Mouse (Mus musculus): ENCODE results near the gene Hoxa10. TPM values are rescaled to one million over a fixed set of nuclear protein-coding genes. Genes with fewer than 3 reads are reported as not detected.

Hoxa10 gene
- polyA plus RNA-seq, 1 experiment from 2014 or later: not detected

GRCm38 (mm10) chr6:52211170-52211935, 29.3 kb downstream of the Hoxa10 start:
- H3K27ac ChIP-seq (ENCODE audit: low read length): no peak overlapping the region
- H3K9ac ChIP-seq (ENCODE audit: low read depth, low read length): no peak overlapping the region
- ATAC-seq: 0 out of 2 replicates have a peak, but pooled peaks have one; percentile 11
- 1% methylated on average over 37 of the region's 37 CpGs for WGBS
- peaks cover 2% of the 10 kb centered on the region; the same call in 1 of the 2 replicates for H3K4me1 ChIP-seq (ENCODE audit: control insufficient read depth, insufficient read depth, low read length)
- peaks cover 88% of the 10 kb centered on the region for H3K27me3 ChIP-seq (ENCODE audit: control insufficient read depth, insufficient read depth, low read depth, low read length)
- H3K36me3 ChIP-seq (ENCODE audit: control insufficient read depth, insufficient read depth, low read length): no peaks in the 10 kb centered on the region
- no peak overlapping the region for H3K4me3 ChIP-seq (ENCODE audit: low read depth, low read length)
- H3K9me3 ChIP-seq (replicated peaks; ENCODE audit: control insufficient read depth, low read length, poor library complexity, severe bottlenecking): no peaks in the 10 kb centered on the region
- no peak overlapping the region for H3K4me2 ChIP-seq (ENCODE audit: low read length)

- Histone ChIP-seq H3K9me3 (replicated peaks; ENCODE audit: control insufficient read depth, low read length, poor library complexity, severe bottlenecking) (no peaks in the 10 kb centered on the region), H3K4me2 (ENCODE audit: low read length) (no peak overlapping the region), H3K27me3 (ENCODE audit: control insufficient read depth, insufficient read depth, low read depth, low read length) (peaks cover 86% of the 10 kb centered on the region), H3K9ac (ENCODE audit: low read depth, low read length) (no peak overlapping the region), H3K4me1 (ENCODE audit: control insufficient read depth, insufficient read depth, low read length) (peaks cover 2% of the 10 kb centered on the region; the same call in 1 of the 2 replicates), H3K27ac (ENCODE audit: low read length) (no peak overlapping the region), H3K4me3 (ENCODE audit: low read depth, low read length) (no peak overlapping the region), H3K36me3 (ENCODE audit: control insufficient read depth, insufficient read depth, low read length) (no peaks in the 10 kb centered on the region)
- WGBS: 7% methylated on average over 12 of the region's 12 CpGs
- no peak for ATAC-seq
Measured at GRCm38 (mm10) chr6:52209685-52210046, 31.0 kb downstream of the Hoxa10 start.

- ATAC-seq: no peak
- Histone ChIP-seq H3K27ac (ENCODE audit: low read length) (no peak overlapping the region), H3K4me2 (ENCODE audit: low read length) (no peak overlapping the region), H3K36me3 (ENCODE audit: control insufficient read depth, insufficient read depth, low read length) (no peaks in the 10 kb centered on the region), H3K4me1 (ENCODE audit: control insufficient read depth, insufficient read depth, low read length) (peaks cover 2% of the 10 kb centered on the region; the same call in 1 of the 2 replicates), H3K4me3 (ENCODE audit: low read depth, low read length) (no peak overlapping the region), H3K27me3 (ENCODE audit: control insufficient read depth, insufficient read depth, low read depth, low read length) (peaks cover 86% of the 10 kb centered on the region), H3K9ac (ENCODE audit: low read depth, low read length) (no peak overlapping the region), H3K9me3 (replicated peaks; ENCODE audit: control insufficient read depth, low read length, poor library complexity, severe bottlenecking) (no peaks in the 10 kb centered on the region)
- 3% methylated on average over 18 of the region's 18 CpGs for WGBS
Measured at GRCm38 (mm10) chr6:52208868-52209684, 31.6 kb downstream of the Hoxa10 start.

- H3K27ac ChIP-seq (ENCODE audit: low read length): no peak within 1 kb of the TSS
Measured at GRCm38 (mm10) chr6:52208072-52208867, 32.4 kb downstream of the Hoxa10 start, which contains the start of gene Hoxa6. Gene Hoxa6, minus strand, starts transcription at chr6:52208722.

GRCm38 (mm10) chr6:52207684-52207976, 33.0 kb downstream of the Hoxa10 start:
- no peaks in the 10 kb centered on the region for H3K9me3 ChIP-seq (replicated peaks; ENCODE audit: control insufficient read depth, low read length, poor library complexity, severe bottlenecking)
- H3K27me3 ChIP-seq (ENCODE audit: control insufficient read depth, insufficient read depth, low read depth, low read length): peaks cover 86% of the 10 kb centered on the region
- peaks cover 5% of the 10 kb centered on the region; the same call in 1 of the 2 replicates for H3K4me1 ChIP-seq (ENCODE audit: control insufficient read depth, insufficient read depth, low read length)
- no peak overlapping the region for H3K27ac ChIP-seq (ENCODE audit: low read length)
- H3K36me3 ChIP-seq (ENCODE audit: control insufficient read depth, insufficient read depth, low read length): no peaks in the 10 kb centered on the region
- no peak overlapping the region for H3K4me2 ChIP-seq (ENCODE audit: low read length)
- H3K4me3 ChIP-seq (ENCODE audit: low read depth, low read length): no peak overlapping the region
- no peak for ATAC-seq
- no peak overlapping the region for H3K9ac ChIP-seq (ENCODE audit: low read depth, low read length)

More at GRCm38 (mm10) chr6:52208072-52208867, 32.4 kb downstream of the Hoxa10 start, which contains the start of gene Hoxa6:
- ATAC-seq: no peak
- H3K9ac ChIP-seq (ENCODE audit: low read depth, low read length): no peak within 1 kb of the TSS
- peaks cover 5% of the 10 kb centered on the region; the same call in 1 of the 2 replicates for H3K4me1 ChIP-seq (ENCODE audit: control insufficient read depth, insufficient read depth, low read length)
- H3K9me3 ChIP-seq (replicated peaks; ENCODE audit: control insufficient read depth, low read length, poor library complexity, severe bottlenecking): no peaks in the 10 kb centered on the region
- H3K4me3 ChIP-seq (ENCODE audit: low read depth, low read length): no peak within 1 kb of the TSS
- no peak within 1 kb of the TSS for H3K4me2 ChIP-seq (ENCODE audit: low read length)
- WGBS: 2% methylated on average over 45 of the region's 47 CpGs
- H3K36me3 ChIP-seq (ENCODE audit: control insufficient read depth, insufficient read depth, low read length): no peaks in the 10 kb centered on the region
- H3K27me3 ChIP-seq (ENCODE audit: control insufficient read depth, insufficient read depth, low read depth, low read length): peaks cover 86% of the 10 kb centered on the region

GRCm38 (mm10) chr6:52206882-52207683, 33.6 kb downstream of the Hoxa10 start:
- no peaks in the 10 kb centered on the region for H3K36me3 ChIP-seq (ENCODE audit: control insufficient read depth, insufficient read depth, low read length)
- no peaks in the 10 kb centered on the region for H3K9me3 ChIP-seq (replicated peaks; ENCODE audit: control insufficient read depth, low read length, poor library complexity, severe bottlenecking)
- WGBS: 4% methylated on average over 4 of the region's 4 CpGs
- peaks cover 5% of the 10 kb centered on the region; the same call in 1 of the 2 replicates for H3K4me1 ChIP-seq (ENCODE audit: control insufficient read depth, insufficient read depth, low read length)
- no peak overlapping the region for H3K27ac ChIP-seq (ENCODE audit: low read length)
- no peak for ATAC-seq
- no peak overlapping the region for H3K4me2 ChIP-seq (ENCODE audit: low read length)
- H3K4me3 ChIP-seq (ENCODE audit: low read depth, low read length): no peak overlapping the region
- no peak overlapping the region for H3K9ac ChIP-seq (ENCODE audit: low read depth, low read length)
- peaks cover 85% of the 10 kb centered on the region for H3K27me3 ChIP-seq (ENCODE audit: control insufficient read depth, insufficient read depth, low read depth, low read length)

GRCm38 (mm10) chr6:52205638-52206621, 34.7 kb downstream of the Hoxa10 start:
- under 1% methylated on average over 55 of the region's 55 CpGs for WGBS
- Histone ChIP-seq H3K4me3 (ENCODE audit: low read depth, low read length) (no peak overlapping the region), H3K27ac (ENCODE audit: low read length) (no peak overlapping the region), H3K27me3 (ENCODE audit: control insufficient read depth, insufficient read depth, low read depth, low read length) (peaks cover 83% of the 10 kb centered on the region), H3K4me2 (ENCODE audit: low read length) (no peak overlapping the region), H3K36me3 (ENCODE audit: control insufficient read depth, insufficient read depth, low read length) (no peaks in the 10 kb centered on the region), H3K4me1 (ENCODE audit: control insufficient read depth, insufficient read depth, low read length) (peaks cover 3% of the 10 kb centered on the region; the same call in 1 of the 2 replicates), H3K9ac (ENCODE audit: low read depth, low read length) (no peak overlapping the region), H3K9me3 (replicated peaks; ENCODE audit: control insufficient read depth, low read length, poor library complexity, severe bottlenecking) (no peaks in the 10 kb centered on the region)
- no peak for ATAC-seq

Data from midbrain, embryonic 16.5 days (tissue).